Mouse (Mus musculus) thymus, postnatal 0 days (tissue): ENCODE data around the gene Gabrg1. TPM values are rescaled to one million over a fixed set of nuclear protein-coding genes. Genes with fewer than 3 reads are reported as not detected.

Source experiments
- DNase-seq: peaks from one replicate; pipeline ENCODE4 v3.0.0-alpha.2; 2015; ENCODE audit warnings: low spot score
- polyA plus RNA-seq: library from polyadenylated mRNA; unstranded; fragments of >200 nt; fragmentation: Nextera tagmentation; extraction: Ambion mirVana; gene quantifications from 2 replicates; pipeline ENCODE4 v1.2.1, GENCODE M21; 2015

Gene Gabrg1
- 0.05 TPM in 1 of 2 replicates, not detected in the other for polyA plus RNA-seq

GRCm38 (mm10) chr5:70842192-70843095 lies at the start of gene Gabrg1:
Gabrg1 (minus strand) TSS chr5:70842617.
- no peak for DNase-seq

- no peak for DNase-seq
Observed at GRCm38 (mm10) chr5:70884026-70884425, 41.6 kb upstream of the Gabrg1 start.

- DNase-seq: no peak
Observed at GRCm38 (mm10) chr5:70870081-70870480, 27.7 kb upstream of the Gabrg1 start.

GRCm38 (mm10) chr5:70843096-70843734 lies 798 bp upstream of the Gabrg1 start:
- no peak for DNase-seq

GRCm38 (mm10) chr5:70818681-70819080 lies 23.7 kb downstream of the Gabrg1 start:
- no peak for DNase-seq

GRCm38 (mm10) chr5:70736156-70736555 lies 106.3 kb downstream of the Gabrg1 start:
- no peak for DNase-seq

GRCm38 (mm10) chr5:70704361-70704760 lies 138.1 kb downstream of the Gabrg1 start:
- no peak for DNase-seq
